Mouse (Mus musculus) bone marrow, adult 2 months (tissue): ENCODE data around the gene Frs3. TPM values are rescaled to one million over a fixed set of nuclear protein-coding genes. Genes with fewer than 3 reads are reported as not detected.

Source experiments
- H3K27ac ChIP-seq: fragments of 200-500 bp; 2 replicates; pipeline ENCODE4 v1.5.1; 2012; ENCODE audit warnings: low read depth, mild to moderate bottlenecking, control low read depth, inconsistent platforms, low read length; ENCODE audit not compliant: control insufficient read depth, poor library complexity, insufficient read depth
- H3K4me1 ChIP-seq: fragments of 200-500 bp; 2 replicates; pipeline ENCODE4 v1.6.1; 2011; ENCODE audit warnings: low read length; ENCODE audit not compliant: control insufficient read depth, insufficient read depth
- H3K4me3 ChIP-seq: fragments of 200-500 bp; replicated peaks from 2 replicates; pipeline ENCODE3; 2011; ENCODE audit warnings: mild to moderate bottlenecking, low read depth, low read length, control low read depth; ENCODE audit not compliant: control insufficient read depth
- CTCF ChIP-seq: fragments of 200-500 bp; IDR thresholded peaks from 2 replicates; pipeline ENCODE4 v1.5.1; 2011; ENCODE audit warnings: low read length, control low read depth; ENCODE audit not compliant: control insufficient read depth, insufficient read depth
- POLR2A ChIP-seq: fragments of 200-500 bp; IDR thresholded peaks from 2 replicates; pipeline ENCODE4 v1.6.1; 2011; ENCODE audit warnings: low read depth, mild to moderate bottlenecking, control low read depth, low read length, borderline replicate concordance; ENCODE audit not compliant: control insufficient read depth
- WGBS: fragments of 180-500 bp; shearing (Covaris S2); methylation state at CpG from one replicate; pipeline ENCODE4 v1.1.7; 2018; 5-methylcytosine and 5-hydroxymethylcytosine counted together
- polyA plus RNA-seq: library from polyadenylated mRNA; stranded (reverse); fragments of >200 nt; gene quantifications from 2 replicates; pipeline ENCODE4 v1.2.4, GENCODE M21; 2011; ENCODE audit warnings: low replicate concordance; ENCODE audit not compliant: missing spikeins, insufficient read depth, insufficient read length

Gene Frs3
- polyA plus RNA-seq, 1 experiment, result not detected

GRCm38 (mm10) chr17:47753130-47753775, 64.4 kb downstream of the Frs3 start:
- Histone ChIP-seq H3K4me3 (no peak overlapping the region), H3K4me1 (peaks cover 8% of the 10 kb centered on the region), H3K27ac (peak overlapping the region; percentile 37)
- no peak for TF ChIP-seq POLR2A
- no peak for TF ChIP-seq CTCF
- WGBS, result 74% methylated on average over 8 of the region's 8 CpGs

Other genes with a start within 250 kb of the Frs3 start
- 15.6 and 32.2 TPM in 2 replicates for gene Taf8, start 186.7 kb upstream of the Frs3 start, polyA plus RNA-seq
- 356 and 417 TPM in 2 replicates for gene Ccnd3, start 184.0 kb upstream of the Frs3 start, polyA plus RNA-seq
- 5.8 and 9.5 TPM in 2 replicates for gene Bysl, start 77.5 kb upstream of the Frs3 start, polyA plus RNA-seq
- 18.0 and 21.2 TPM in 2 replicates for gene Med20, start 77.4 kb upstream of the Frs3 start, polyA plus RNA-seq
- gene Gm20517, start 77.4 kb upstream of the Frs3 start, polyA plus RNA-seq, result 3.0 and 5.1 TPM in 2 replicates
- gene Usp49, start 58.3 kb upstream of the Frs3 start, polyA plus RNA-seq, result 9.3 and 10.3 TPM in 2 replicates
- 127 and 178 TPM in 2 replicates for gene Tomm6, start 644 bp upstream of the Frs3 start, polyA plus RNA-seq
- gene Gm21981, start 5.4 kb downstream of the Frs3 start, polyA plus RNA-seq, result not detected in 2 replicates
- gene Prickle4, start 5.7 kb downstream of the Frs3 start, polyA plus RNA-seq, result not detected in 2 replicates
- 1.1 TPM in 1 of 2 replicates, not detected in the other for gene Pgc, start 37.8 kb downstream of the Frs3 start, polyA plus RNA-seq
- gene Tfeb, start 48.0 kb downstream of the Frs3 start, polyA plus RNA-seq, result 22.6 and 43.7 TPM in 2 replicates
- 4.2 and 4.8 TPM in 2 replicates for gene Mdfi, start 145.7 kb downstream of the Frs3 start, polyA plus RNA-seq
- gene Foxp4, start 235.6 kb downstream of the Frs3 start, polyA plus RNA-seq, result 10.2 and 14.6 TPM in 2 replicates